Mouse (Mus musculus): Measurements from ENCODE around the gene Smad6.
A peak's percentile ranks its signal among the peaks of the same experiment; 100 is the strongest.

Smad6 gene

DNA sequence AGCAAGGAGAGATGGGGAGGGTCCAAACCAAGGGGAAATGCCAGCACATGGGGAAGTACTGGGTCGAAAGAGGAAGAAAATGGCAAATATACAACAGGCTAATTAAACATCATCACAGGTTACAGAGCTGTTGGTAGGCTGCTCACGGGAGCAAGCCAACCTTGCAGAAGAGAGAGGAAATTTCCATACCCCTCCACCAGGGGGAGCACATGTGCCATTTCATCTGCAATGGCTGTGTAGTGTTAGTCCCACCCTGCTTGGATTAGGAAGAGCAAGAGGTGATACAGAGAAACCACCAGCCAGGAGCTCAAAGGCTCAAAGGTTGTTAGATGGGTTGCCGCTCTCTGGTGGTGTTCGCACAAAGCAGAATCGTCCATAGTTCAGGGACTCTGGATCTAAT, 105.9 kb downstream of the Smad6 start:
- peak in 1 of 2 experiments; percentile 23 for DNase-seq (ENCODE audit: low spot score in 2 of 2)

DNA sequence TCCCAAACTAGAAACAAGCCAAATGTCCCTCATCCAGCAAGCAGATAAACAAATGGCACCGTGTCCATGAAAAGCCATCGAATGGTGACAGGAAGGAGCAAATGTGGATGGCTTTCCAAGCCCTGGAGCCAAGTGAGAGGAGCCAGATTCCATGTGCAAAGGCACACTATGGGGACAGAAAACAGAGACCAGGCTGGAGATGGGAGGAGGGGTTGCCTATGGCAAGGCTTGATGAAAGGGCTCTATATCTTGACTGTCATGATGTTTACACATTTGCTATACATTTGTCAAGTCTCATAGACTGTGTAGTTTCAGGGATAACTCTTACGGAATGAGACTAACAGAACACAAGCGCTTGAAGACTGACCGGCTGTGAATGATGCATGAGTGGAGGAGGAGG, 106.9 kb downstream of the Smad6 start:
- no peak for DNase-seq (ENCODE audit: low spot score in 2 of 2)

DNA sequence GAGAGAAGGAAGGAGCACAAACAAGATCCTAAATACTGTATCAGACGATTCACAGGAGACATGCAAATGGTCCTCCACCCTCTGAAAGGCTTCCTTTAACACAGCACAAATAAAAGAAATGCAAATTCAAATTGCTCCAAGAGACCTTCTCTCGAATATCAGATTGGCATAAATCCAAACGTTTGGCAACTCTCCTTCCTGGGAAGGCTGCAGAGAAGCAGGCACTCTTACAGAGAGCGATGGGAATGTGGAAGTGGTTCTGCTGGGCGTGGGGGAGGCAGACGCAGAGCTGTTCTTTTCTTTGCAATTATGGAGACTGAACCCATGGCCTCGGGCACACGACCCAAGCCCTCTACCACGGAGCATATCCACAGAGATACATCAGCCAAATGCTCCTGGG, 109.8 kb downstream of the Smad6 start:
- no peak for DNase-seq (ENCODE audit: low spot score in 2 of 2)

DNA sequence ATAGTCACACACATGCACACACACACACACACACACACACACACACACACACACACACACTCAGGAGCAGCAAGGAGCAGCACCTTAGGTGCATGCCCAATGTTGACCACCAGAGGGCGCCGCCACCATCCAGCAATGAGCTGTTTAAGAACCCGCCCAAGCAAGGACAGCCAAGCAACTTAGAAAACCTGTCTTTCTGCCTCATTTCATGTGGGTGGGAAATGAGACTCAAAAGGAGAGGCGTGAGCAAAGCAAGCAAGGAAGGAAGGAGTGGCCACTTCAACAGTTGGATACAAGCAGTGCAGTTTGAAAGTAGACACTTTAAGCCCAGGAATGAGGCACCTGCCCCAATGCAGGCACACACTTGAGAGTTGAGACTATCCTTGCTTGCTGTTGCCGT, 112.2 kb downstream of the Smad6 start:
- peak; percentile 44 to 63 for DNase-seq (ENCODE audit: low spot score in 2 of 2)

DNA sequence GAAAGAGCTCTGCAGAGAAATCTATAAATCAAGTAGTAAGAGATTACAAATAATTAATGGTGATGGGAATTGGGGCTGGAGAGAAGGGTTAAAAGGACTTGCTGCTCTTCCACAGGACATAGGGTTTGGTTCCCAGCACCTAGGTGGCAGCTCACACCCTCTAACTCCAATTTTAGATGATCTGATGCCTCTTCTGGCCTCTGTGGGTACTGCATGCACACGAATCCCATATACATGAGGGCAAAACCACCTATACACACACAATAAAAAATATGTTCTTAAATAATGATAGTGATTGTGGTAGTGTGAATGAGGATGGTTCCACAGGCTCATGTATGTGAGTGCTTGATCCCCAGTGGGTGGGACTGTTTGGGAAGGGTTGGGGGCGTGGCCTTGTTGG, 117.3 kb downstream of the Smad6 start:
- DNase-seq (ENCODE audit: low spot score in 2 of 2): no peak

Measured in frontal cortex, postnatal 10 days (tissue).